Mouse (Mus musculus) spleen, adult 2 months (tissue): ENCODE results near the gene Dock10.

ENCODE experiments used
- CTCF ChIP-seq: fragments of 200-500 bp; IDR thresholded peaks from 2 replicates; pipeline ENCODE4 v1.5.1; 2011; ENCODE audit warnings: mild to moderate bottlenecking, inconsistent platforms; ENCODE audit not compliant: insufficient read depth, insufficient read length, insufficient replicate concordance; ENCODE audit errors: extremely low read depth
- POLR2A ChIP-seq: fragments of 200-500 bp; IDR thresholded peaks from 2 replicates; pipeline ENCODE4 v1.6.1; 2011; ENCODE audit warnings: low read depth, low read length, inconsistent platforms

DNA sequence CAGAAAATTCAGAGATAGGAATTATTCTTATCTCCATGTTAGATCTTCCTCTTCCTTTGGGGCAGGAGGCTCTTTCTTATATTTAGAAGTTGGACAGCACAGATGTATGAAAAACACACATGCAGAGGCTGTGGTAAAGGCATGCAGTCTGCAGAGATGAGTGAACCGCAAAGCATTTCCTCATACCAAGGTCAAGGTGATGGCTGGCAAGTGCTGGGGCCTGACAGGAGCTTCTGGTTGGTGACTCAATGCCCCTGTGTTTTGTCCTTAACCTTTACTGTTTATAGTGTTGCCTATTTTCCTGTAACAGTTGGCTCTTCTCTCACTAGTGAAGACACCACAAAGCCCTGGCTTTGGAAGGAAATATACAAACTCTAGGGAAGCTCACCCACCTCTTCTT lies 201.9 kb downstream of the Dock10 start:
- TF ChIP-seq POLR2A (no peak), CTCF (no peak)
